Mouse (Mus musculus): ENCODE data around the gene Grtp1. TPM values are rescaled to one million over a fixed set of nuclear protein-coding genes. Genes with fewer than 3 reads are reported as not detected.

The Grtp1 gene
- polyA plus RNA-seq, 1 experiment from 2014 or later: 19.7 TPM

DNA sequence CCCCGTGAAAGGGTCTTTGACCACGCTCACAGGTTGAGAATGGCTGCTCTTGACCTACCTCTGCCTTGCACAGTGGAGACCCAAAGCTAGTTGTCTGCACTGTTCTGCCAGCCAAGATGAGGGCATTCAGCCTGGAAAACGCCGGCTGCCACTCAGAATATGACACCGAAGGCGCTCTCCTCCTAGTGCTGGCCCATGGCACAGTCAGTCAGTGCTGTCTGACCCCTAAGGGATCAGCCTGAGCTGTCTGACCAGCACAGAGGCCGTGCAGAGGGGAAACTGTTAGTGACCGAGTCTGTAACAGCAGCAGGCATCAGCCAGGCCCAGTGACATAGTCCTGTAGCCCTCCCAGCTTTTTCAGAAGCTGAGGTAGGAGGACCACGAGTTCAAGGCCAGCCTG is 13.2 kb downstream of the Grtp1 start:
- 80% methylated on average over 9 of the region's 9 CpGs for WGBS
- Histone ChIP-seq H3K4me1 (replicated peaks; ENCODE audit: control insufficient read depth, insufficient read depth, low read length) (peaks cover 1% of the 10 kb centered on the region; the same call in 1 of the 2 replicates), H3K9ac (ENCODE audit: low read depth, low read length) (no peak overlapping the region), H3K4me2 (no peak overlapping the region), H3K4me3 (ENCODE audit: low read depth, low read length) (no peak overlapping the region), H3K9me3 (ENCODE audit: control insufficient read depth, low read length) (no peaks in the 10 kb centered on the region), H3K27me3 (replicated peaks; ENCODE audit: control insufficient read depth, insufficient read depth, low read length) (no peaks in the 10 kb centered on the region), H3K27ac (ENCODE audit: low read depth, low read length) (no peak overlapping the region), H3K36me3 (ENCODE audit: control insufficient read depth, insufficient read depth, low read length) (0 out of 2 replicates have a peak, but pooled peaks cover 2% of the 10 kb centered on the region)
- DNase-seq (ENCODE audit: low spot score): no peak
- ATAC-seq (replicated peaks; ENCODE audit: low FRiP score): no peak

DNA sequence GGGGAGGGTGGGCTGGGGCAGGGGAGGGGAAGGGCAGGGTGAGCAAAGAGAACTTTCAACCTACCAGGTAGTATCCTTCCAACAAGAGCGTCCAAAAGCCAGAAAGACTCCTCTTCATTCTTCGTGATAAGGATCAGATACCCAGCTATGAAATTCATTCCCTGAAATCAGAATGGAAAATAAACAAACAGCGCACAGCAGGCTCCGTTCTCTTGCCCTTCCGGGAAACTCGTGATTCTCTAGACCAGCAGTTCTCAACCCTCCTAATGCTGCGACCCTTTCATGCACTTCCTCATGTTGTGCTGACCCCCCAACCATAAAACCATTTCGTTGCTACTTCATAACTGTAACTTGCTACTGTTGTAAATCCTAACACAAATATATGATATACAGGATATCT is 13.6 kb downstream of the Grtp1 start:
- H3K9ac ChIP-seq (ENCODE audit: low read depth, low read length): no peak overlapping the region
- ATAC-seq (replicated peaks; ENCODE audit: low FRiP score) (no peak), DNase-seq (ENCODE audit: low spot score) (no peak)
- H3K36me3 ChIP-seq (ENCODE audit: control insufficient read depth, insufficient read depth, low read length): 0 out of 2 replicates have a peak, but pooled peaks cover 2% of the 10 kb centered on the region
- no peak overlapping the region for H3K4me3 ChIP-seq (ENCODE audit: low read depth, low read length)
- 85% methylated on average over 8 of the region's 8 CpGs for WGBS
- no peak overlapping the region for H3K27ac ChIP-seq (ENCODE audit: low read depth, low read length)
- H3K4me1 ChIP-seq (replicated peaks; ENCODE audit: control insufficient read depth, insufficient read depth, low read length): peaks cover 3% of the 10 kb centered on the region; the same call in 1 of the 2 replicates
- H3K4me2 ChIP-seq: no peak overlapping the region
- H3K27me3 ChIP-seq (replicated peaks; ENCODE audit: control insufficient read depth, insufficient read depth, low read length): no peaks in the 10 kb centered on the region
- H3K9me3 ChIP-seq (ENCODE audit: control insufficient read depth, low read length): no peaks in the 10 kb centered on the region

DNA sequence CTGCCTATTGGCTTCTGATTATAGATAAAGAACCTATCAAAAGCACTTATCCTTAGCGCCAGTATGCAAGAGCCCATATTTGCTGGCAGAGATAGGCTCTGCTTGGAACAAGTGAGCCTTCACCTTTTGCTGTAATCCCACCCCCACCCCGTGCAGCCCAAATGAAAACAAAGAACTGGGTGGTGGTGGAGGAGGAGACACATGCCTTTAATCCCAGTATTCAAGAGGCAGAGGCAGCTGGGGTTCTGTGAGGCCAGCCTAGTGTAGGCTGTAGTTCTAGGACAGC is 18.8 kb downstream of the Grtp1 start:
- H3K27ac ChIP-seq (ENCODE audit: low read depth, low read length): no peak overlapping the region
- H3K9ac ChIP-seq (ENCODE audit: low read depth, low read length): no peak overlapping the region
- WGBS: 42% methylated on average over 2 of the region's 2 CpGs
- peak; percentile 56; the same call in 1 of the 2 replicates for ATAC-seq (replicated peaks; ENCODE audit: low FRiP score)
- peaks cover 5% of the 10 kb centered on the region; the same call in 1 of the 2 replicates for H3K4me1 ChIP-seq (replicated peaks; ENCODE audit: control insufficient read depth, insufficient read depth, low read length)
- no peak overlapping the region for H3K4me3 ChIP-seq (ENCODE audit: low read depth, low read length)
- H3K27me3 ChIP-seq (replicated peaks; ENCODE audit: control insufficient read depth, insufficient read depth, low read length): no peaks in the 10 kb centered on the region
- no peak for DNase-seq (ENCODE audit: low spot score)
- peaks cover 10% of the 10 kb centered on the region; the same call in 1 of the 2 replicates for H3K36me3 ChIP-seq (ENCODE audit: control insufficient read depth, insufficient read depth, low read length)
- no peak overlapping the region for H3K4me2 ChIP-seq
- no peaks in the 10 kb centered on the region for H3K9me3 ChIP-seq (ENCODE audit: control insufficient read depth, low read length)

GRCm38 (mm10) chr8:13180911-13181690 is 19.3 kb downstream of the Grtp1 start:
- Histone ChIP-seq H3K4me3 (ENCODE audit: low read depth, low read length) (no peak overlapping the region), H3K4me2 (no peak overlapping the region), H3K27ac (ENCODE audit: low read depth, low read length) (no peak overlapping the region), H3K9me3 (ENCODE audit: control insufficient read depth, low read length) (no peaks in the 10 kb centered on the region), H3K36me3 (ENCODE audit: control insufficient read depth, insufficient read depth, low read length) (peaks cover 13% of the 10 kb centered on the region; the same call in 1 of the 2 replicates), H3K27me3 (replicated peaks; ENCODE audit: control insufficient read depth, insufficient read depth, low read length) (no peaks in the 10 kb centered on the region), H3K4me1 (replicated peaks; ENCODE audit: control insufficient read depth, insufficient read depth, low read length) (peaks cover 5% of the 10 kb centered on the region; the same call in 1 of the 2 replicates), H3K9ac (ENCODE audit: low read depth, low read length) (no peak overlapping the region)
- ATAC-seq (replicated peaks; ENCODE audit: low FRiP score): no peak; the same call in 1 of the 2 replicates
- 72% methylated on average over 18 of the region's 18 CpGs for WGBS
- no peak for DNase-seq (ENCODE audit: low spot score)

DNA sequence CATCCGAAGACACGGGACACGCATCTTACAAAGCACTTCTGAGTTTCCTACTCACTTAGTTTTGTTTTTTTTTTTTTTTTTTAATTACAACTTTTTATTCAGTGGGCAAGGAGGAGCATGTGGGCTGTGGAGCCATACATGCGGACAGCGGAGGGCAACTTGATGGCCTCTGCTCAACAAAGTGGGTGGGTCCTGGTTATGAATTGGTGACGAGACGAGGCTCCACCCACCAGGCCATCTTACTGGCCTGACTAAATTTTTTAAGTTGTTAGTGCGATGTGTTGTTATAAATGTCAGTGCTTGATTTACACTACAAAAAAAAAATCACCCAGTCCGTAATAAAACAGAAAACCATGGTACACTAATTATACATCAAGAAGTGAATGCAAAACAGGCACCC is 20.0 kb downstream of the Grtp1 start:
- H3K9ac ChIP-seq (ENCODE audit: low read depth, low read length): no peak overlapping the region
- H3K27ac ChIP-seq (ENCODE audit: low read depth, low read length): no peak overlapping the region
- 74% methylated on average over 9 of the region's 9 CpGs for WGBS

GRCm38 (mm10) chr8:13179948-13180347 is 20.5 kb downstream of the Grtp1 start:
- 77% methylated on average over 7 of the region's 7 CpGs for WGBS
- Histone ChIP-seq H3K36me3 (ENCODE audit: control insufficient read depth, insufficient read depth, low read length) (peaks cover 18% of the 10 kb centered on the region; the same call in 1 of the 2 replicates), H3K4me3 (ENCODE audit: low read depth, low read length) (no peak overlapping the region), H3K9ac (ENCODE audit: low read depth, low read length) (no peak overlapping the region), H3K4me1 (replicated peaks; ENCODE audit: control insufficient read depth, insufficient read depth, low read length) (peaks cover 5% of the 10 kb centered on the region; the same call in 1 of the 2 replicates), H3K27me3 (replicated peaks; ENCODE audit: control insufficient read depth, insufficient read depth, low read length) (no peaks in the 10 kb centered on the region), H3K9me3 (ENCODE audit: control insufficient read depth, low read length) (no peaks in the 10 kb centered on the region), H3K4me2 (no peak overlapping the region), H3K27ac (ENCODE audit: low read depth, low read length) (no peak overlapping the region)
- no peak for ATAC-seq (replicated peaks; ENCODE audit: low FRiP score)
- no peak for DNase-seq (ENCODE audit: low spot score)

More for the DNA sequence above, 20.0 kb downstream of the Grtp1 start:
- ATAC-seq (replicated peaks; ENCODE audit: low FRiP score): no peak
- Histone ChIP-seq H3K27me3 (replicated peaks; ENCODE audit: control insufficient read depth, insufficient read depth, low read length) (no peaks in the 10 kb centered on the region), H3K36me3 (ENCODE audit: control insufficient read depth, insufficient read depth, low read length) (peaks cover 17% of the 10 kb centered on the region; the same call in 1 of the 2 replicates), H3K4me1 (replicated peaks; ENCODE audit: control insufficient read depth, insufficient read depth, low read length) (peaks cover 5% of the 10 kb centered on the region; the same call in 1 of the 2 replicates), H3K4me3 (ENCODE audit: low read depth, low read length) (no peak overlapping the region), H3K4me2 (no peak overlapping the region), H3K9me3 (ENCODE audit: control insufficient read depth, low read length) (no peaks in the 10 kb centered on the region)
- no peak for DNase-seq (ENCODE audit: low spot score)

- H3K36me3 ChIP-seq (ENCODE audit: control insufficient read depth, insufficient read depth, low read length): peaks cover 21% of the 10 kb centered on the region; the same call in 1 of the 2 replicates
- H3K9ac ChIP-seq (ENCODE audit: low read depth, low read length): no peak overlapping the region
- DNase-seq (ENCODE audit: low spot score): no peak
- H3K27me3 ChIP-seq (replicated peaks; ENCODE audit: control insufficient read depth, insufficient read depth, low read length): no peaks in the 10 kb centered on the region
- H3K4me2 ChIP-seq: no peak overlapping the region
- H3K9me3 ChIP-seq (ENCODE audit: control insufficient read depth, low read length): no peaks in the 10 kb centered on the region
- no peak overlapping the region for H3K4me3 ChIP-seq (ENCODE audit: low read depth, low read length)
- H3K4me1 ChIP-seq (replicated peaks; ENCODE audit: control insufficient read depth, insufficient read depth, low read length): peaks cover 5% of the 10 kb centered on the region; the same call in 1 of the 2 replicates
- H3K27ac ChIP-seq (ENCODE audit: low read depth, low read length): no peak overlapping the region
- ATAC-seq (replicated peaks; ENCODE audit: low FRiP score): no peak
- 75% methylated on average over 6 of the region's 6 CpGs for WGBS
These were observed 20.9 kb downstream of the Grtp1 start for GRCm38 (mm10) chr8:13179482-13179881.

GRCm38 (mm10) chr8:13178137-13178536 is 22.3 kb downstream of the Grtp1 start:
- Histone ChIP-seq H3K9me3 (ENCODE audit: control insufficient read depth, low read length) (no peaks in the 10 kb centered on the region), H3K4me2 (no peak overlapping the region), H3K9ac (ENCODE audit: low read depth, low read length) (no peak overlapping the region), H3K27me3 (replicated peaks; ENCODE audit: control insufficient read depth, insufficient read depth, low read length) (no peaks in the 10 kb centered on the region), H3K36me3 (ENCODE audit: control insufficient read depth, insufficient read depth, low read length) (peaks cover 31% of the 10 kb centered on the region), H3K27ac (ENCODE audit: low read depth, low read length) (no peak overlapping the region), H3K4me3 (ENCODE audit: low read depth, low read length) (no peak overlapping the region), H3K4me1 (replicated peaks; ENCODE audit: control insufficient read depth, insufficient read depth, low read length) (peaks cover 5% of the 10 kb centered on the region; the same call in 1 of the 2 replicates)
- no peak for ATAC-seq (replicated peaks; ENCODE audit: low FRiP score)
- WGBS: 92% methylated on average over 5 of the region's 5 CpGs
- no peak for DNase-seq (ENCODE audit: low spot score)

All from liver, embryonic 11.5 days (tissue).